Mouse (Mus musculus): ENCODE results near the gene Cttnbp2nl.

Cttnbp2nl gene

DNA sequence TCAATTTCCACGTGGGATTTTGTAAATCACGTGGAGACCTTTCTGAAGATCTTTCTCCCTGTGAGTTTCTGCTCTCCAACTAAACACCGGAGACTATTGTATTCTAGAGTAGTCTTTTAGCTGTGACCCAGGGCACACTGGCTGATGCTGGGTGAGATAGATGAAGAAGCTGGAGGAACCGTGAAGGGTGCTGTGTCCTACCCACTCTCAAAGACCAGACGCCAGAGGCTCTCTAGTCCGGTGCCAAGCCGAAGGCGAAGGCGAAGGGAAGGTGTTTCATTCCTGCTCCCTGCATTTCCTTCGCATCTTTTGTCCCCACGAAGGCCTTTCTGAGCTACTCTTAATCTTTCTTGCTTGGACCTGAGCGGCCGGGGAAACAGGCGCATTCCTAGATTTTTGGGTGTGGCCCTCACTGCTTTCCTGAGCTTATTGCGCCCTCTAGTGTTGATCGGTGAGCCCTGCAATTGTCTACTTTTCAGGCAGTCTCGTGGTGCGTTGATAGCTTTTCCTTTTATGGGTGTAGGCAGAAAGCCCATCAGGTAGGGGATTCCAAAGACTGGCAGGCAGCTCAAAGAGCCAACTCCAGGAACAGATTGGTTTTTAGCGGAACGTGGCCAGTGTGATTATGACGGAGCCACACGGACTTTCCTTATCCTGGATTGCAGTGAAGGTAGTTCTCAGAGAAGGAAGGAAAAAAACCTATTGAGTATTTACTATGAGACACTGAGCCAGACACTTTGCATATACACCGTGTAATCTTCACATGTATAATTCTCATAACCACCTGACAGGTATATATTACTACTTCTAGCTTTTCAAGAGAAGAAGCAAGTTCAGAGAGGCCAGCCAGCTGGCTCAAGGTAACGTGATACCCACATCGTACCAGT lies 5.9 kb upstream of the Cttnbp2nl start:
- DNase-seq (ENCODE audit: low spot score in 2 of 2): peak; percentile 33 to 44

DNA sequence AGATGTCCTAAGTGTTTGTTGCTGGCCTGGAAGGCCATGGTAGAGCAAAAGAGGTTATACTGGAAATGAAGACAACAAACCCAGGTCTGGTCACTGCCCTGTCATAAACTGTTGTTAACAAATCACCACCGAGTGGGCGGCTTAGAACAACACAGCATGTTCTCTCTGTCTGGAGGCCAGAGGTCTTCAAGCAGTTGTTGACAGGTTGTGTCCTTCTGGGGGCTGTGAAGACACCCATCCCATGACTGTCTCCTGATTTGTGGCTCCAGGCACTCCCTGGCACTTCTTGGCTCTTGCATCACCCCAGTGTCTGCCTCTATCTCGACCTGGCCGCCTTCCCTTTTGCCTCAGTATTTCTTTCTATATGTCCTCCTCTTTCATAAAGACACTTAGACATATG lies 2.7 kb upstream of the Cttnbp2nl start:
- DNase-seq (ENCODE audit: low spot score in 2 of 2): no peak

DNA sequence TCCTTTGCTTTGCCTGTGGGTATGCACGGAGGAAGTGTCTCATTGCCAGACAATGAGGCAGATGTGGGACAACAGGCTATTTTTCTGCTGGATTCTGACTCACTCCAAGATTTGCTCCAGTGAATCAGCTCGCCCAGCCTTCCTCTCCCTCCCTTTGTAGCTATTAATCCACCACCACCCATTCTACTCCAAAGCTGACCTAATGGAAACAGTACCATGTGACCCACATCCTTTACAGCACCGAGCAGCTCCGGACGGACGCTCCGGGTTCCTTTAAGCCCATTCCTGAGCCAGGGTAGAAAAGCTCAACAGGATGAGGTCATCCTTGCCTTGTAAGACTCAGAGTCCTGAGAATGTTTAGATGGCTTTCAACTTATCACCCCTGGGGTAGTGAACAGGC lies 2.0 kb upstream of the Cttnbp2nl start:
- no peak for DNase-seq (ENCODE audit: low spot score in 2 of 2)

DNA sequence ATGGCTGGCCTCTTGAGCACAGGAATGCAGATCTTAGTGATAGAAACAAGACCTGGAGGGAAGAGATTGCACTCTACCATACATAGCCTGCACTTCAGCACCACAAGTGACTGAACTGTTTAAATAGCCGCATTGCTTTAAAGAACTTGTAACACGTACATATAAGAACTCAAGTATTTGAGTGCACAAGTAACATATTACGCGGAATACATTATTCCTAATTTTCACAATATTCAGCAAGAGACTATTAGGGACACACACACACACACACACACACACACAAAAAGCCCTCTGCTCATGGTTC lies 704 bp upstream of the Cttnbp2nl start:
- DNase-seq (ENCODE audit: low spot score in 2 of 2): no peak

DNA sequence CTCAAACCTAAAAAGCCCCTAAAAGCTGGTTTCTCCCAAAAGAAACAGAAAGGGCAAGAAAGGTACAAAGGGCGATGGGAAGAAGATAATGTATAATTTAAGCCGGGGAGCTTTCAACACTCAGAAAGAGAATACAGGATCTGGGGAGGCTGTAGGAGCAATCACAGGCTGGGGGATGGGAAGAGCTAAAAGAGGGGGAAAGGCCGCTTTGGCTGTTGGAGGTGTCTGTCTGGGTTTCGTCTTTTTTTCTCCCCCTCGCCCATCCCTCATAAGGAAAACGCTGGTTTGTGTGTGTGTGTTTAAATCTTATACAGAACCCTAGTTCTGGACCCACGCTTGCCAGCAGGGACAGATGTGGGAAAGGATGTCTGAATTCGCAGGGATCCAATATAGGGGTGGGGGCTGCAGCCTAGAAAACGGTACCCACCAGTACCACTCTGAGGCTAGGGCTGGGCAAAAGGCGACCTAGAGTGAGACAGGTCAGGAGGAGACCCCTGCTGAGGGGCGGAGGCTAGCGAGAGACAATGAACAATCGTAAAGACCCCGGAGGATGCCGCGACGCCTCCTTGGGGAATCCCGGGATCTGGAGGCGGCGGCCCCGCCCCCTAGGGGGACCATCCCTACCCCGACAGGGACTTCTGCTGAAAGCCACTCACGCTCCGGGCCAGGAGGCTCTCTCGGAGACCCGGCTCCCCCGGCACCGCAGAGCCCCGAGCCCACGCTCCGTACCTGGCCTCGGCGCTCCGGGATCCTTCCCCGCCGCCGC lies 592 bp downstream of the Cttnbp2nl start:
- DNase-seq (ENCODE audit: low spot score in 2 of 2): peak in 1 of 2 experiments; percentile 11

DNA sequence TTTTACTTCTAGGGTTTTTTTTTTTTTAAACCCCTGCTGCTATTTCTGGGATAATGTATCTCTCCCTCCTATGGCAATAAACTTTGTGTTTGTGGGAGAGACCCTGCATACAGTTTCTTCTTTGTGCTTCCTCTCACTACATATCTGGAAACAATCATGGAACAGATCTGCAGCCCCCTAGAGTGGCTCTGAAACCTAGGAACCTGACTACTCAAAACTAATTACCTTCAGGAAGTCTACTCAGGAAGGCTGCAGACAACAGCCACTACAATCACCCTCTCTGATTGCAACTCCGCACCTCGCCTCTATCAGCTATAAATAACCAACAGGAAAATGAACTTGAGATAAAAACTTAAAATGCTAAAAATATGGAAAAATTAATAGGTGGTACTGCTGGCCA lies 1.8 kb downstream of the Cttnbp2nl start:
- no peak for DNase-seq (ENCODE audit: low spot score in 2 of 2)

DNA sequence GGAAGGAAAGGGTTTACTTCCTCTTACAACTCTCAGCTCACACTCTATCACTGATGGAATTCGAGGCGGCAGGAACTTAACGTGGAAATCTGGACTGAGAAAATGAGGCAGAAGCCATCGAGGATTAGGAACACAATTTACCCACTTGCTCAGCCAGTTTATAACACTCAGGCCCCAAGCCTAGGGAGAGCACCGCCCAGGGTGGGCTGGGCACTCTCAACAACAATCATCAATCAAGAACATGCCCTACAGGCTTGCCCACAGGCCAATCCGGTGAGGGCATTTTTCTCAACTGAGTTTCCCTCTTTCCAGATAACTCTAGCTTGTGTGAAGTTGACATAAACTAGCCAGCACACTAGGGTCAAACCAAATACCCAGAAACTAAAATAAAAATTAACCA lies 3.1 kb downstream of the Cttnbp2nl start:
- no peak for DNase-seq (ENCODE audit: low spot score in 2 of 2)

DNA sequence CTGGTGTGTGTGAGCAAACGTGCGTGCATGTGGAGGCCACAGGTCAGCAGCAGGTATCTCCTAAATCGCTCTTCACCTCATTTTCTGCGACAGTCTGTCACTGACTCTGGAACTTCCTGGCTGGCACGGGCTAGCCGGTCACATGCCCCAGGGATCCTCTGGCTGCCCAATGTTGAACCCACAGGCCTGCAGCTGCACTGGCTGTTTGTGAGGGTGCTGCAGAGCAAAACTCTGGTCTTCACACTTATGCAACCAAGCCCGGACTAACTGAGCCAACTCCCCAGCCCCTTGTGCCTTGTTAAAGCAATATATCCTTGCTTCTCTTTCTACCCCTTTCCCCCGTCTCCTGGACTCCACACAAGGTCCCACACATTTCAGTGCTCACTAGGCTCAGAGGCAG lies 5.3 kb downstream of the Cttnbp2nl start:
- DNase-seq (ENCODE audit: low spot score in 2 of 2): peak; percentile 15

DNA sequence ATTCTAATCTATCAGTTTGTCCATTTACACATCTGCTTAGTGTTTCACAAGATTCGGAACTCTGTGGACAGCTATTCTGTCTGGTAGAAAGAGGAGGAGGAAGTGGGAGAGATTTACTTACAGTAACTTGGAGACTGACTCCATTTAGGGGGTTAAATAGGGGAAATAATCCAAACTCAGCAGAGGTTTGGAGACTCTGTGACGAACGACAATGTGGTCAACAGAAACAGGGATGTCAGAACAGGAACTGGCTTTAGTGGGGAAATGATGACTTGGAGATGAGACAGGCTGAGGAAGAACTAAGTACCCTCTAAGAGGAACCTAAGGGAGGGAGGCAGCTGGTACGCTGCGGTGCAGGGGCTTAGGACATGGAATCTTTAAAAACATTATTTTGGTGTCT lies 6.1 kb downstream of the Cttnbp2nl start:
- DNase-seq (ENCODE audit: low spot score in 2 of 2): peak in 1 of 2 experiments; percentile 20

DNA sequence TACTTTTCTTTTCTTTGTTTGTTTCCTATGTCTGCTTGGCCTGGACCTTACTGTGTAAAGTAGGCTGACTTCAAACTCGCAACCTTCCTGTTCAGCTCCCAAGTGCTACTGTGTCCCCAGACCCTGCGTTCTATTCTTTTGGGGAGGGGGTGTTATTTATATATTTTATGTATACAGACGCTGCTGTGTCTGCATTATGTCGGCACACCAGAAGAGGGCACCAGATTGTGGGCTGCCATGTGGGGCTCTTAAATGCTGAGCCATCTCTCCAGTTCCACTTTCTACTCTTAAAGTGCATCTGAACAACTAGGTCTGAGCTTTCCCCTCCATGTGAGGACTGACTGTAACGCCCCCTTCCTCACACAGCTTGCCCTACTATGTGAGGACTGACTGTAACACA lies 9.2 kb downstream of the Cttnbp2nl start:
- no peak for DNase-seq (ENCODE audit: low spot score in 2 of 2)

DNA sequence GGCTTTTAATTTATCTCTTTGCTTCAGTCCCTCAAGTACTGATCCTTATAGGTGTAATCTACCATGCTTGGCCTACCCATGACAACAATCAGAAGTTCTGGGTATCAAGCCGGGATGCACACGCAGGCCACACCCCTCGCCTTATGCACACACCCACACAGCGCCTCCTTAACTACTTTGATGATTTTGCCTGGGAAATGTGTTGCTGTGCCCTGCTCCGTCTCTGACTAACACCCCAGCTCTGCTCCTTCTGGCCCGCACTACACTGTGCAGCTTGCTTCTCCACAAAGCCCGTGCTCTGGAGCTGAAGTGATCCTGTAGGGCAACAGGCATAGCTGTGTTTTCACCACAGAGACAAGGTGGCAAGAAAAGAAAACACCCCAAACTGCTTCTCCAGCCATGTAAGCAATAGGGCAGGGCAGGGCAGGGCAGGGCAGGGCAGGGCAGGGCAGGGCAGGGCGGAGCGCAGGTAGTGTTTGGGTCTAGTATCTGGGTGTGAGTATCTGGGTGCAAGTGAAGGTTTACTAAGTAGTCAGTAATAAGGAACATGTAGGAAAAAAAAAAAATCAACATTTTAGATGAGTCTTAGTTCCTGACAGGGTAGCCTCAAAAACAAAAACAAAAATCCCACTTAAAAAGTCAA lies 11.8 kb downstream of the Cttnbp2nl start:
- DNase-seq (ENCODE audit: low spot score in 2 of 2): no peak

DNA sequence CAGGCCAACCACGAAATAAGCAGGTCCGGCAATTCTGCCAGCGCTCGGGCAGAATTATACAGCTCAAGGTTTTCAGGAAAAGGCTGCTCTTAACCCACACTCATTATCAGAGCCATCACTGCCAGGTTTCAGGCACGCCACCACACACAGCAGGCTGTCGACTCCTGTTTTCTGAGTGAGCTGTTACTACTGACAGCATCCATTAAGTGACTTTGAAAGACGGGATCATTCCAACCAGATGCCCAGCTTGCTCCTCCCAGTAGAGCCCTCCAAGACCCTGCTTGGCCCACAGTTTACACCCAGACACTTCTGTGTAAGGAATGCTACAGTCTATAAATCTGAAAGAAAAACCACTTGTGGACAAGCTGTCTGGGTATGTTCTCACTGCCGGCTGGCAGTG lies 12.9 kb downstream of the Cttnbp2nl start:
- DNase-seq (ENCODE audit: low spot score in 2 of 2): no peak

DNA sequence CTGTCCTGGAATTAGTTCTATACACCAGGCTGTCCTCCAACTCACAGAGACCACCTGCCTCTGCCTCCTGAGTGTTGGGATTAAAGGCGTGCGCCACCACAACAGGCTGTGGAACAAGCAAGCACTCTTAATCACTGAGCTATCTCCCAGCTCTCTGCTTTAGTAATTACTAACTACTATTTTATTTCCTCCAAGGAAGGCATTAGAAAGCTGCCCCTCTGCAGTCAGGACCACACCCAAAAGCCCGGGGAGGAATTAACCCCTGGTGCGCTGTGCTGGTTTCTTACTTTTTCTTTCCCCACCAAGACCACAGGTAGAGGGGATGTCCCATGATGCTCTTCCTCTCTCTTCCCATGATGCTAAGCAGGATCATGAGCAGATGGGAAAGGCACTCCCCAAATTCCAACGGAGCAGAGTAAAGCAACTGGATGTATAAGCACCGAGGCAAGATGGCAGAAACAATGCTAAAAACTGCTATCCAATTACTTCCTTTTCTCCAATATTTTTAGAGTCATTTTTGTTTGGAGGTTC lies 15.6 kb downstream of the Cttnbp2nl start:
- no peak for DNase-seq (ENCODE audit: low spot score in 2 of 2)

DNA sequence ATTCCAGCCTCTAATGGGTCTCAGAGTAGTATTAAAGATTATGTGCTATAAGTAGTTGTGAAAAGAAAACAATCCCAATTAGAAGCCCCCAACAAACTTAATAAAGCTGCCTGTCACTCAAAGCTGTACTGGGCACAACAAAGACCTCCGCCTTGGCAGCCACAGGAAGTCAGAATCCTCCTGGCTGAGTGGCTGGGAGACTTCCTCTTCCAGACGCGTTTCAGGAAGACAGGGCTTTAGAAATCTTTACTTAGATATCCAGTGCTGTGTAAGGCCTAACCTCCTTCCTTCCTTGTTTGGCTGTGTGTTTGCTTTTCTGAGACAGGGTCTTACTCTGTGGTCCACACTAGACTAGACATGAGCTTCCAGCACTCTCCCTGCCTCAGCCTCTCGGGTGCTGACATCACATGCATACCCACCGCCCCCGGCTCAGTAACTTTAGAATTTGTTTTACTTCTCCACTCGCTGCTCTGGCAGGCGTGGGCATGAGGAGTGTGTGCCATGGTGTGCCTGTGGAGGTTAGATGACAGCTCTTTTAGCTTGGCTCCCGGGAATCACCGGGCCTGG lies 16.6 kb downstream of the Cttnbp2nl start:
- DNase-seq (ENCODE audit: low spot score in 2 of 2): no peak

DNA sequence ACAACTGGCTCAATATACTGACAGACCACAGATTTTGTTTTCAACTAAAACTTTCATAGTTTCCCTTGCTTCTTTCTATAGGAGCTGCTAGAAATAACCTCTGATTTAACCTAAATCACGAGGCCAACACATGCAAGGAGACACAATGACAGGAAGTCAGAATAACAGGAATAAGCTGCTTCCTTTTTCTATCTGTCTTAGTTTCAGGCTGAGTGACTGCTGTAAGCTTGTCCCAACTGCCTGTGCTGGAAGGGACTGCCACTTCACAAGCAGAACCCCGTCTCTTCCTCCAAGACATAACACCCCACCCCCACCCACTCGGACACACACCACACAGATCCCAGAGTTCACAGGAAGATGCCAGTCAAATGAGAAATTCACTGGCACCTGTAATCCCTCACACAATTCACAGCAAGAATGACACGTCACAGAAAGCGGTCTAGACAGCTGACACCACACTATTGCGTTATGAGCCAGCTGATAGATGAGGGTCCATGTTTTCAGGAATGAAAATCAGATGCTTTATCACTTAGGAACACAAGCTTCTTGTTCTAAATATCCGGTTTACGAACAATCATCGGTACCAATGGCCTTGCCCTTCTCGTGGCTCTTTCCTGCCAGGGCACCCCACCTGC lies 29.5 kb downstream of the Cttnbp2nl start:
- DNase-seq (ENCODE audit: low spot score in 2 of 2): no peak

DNA sequence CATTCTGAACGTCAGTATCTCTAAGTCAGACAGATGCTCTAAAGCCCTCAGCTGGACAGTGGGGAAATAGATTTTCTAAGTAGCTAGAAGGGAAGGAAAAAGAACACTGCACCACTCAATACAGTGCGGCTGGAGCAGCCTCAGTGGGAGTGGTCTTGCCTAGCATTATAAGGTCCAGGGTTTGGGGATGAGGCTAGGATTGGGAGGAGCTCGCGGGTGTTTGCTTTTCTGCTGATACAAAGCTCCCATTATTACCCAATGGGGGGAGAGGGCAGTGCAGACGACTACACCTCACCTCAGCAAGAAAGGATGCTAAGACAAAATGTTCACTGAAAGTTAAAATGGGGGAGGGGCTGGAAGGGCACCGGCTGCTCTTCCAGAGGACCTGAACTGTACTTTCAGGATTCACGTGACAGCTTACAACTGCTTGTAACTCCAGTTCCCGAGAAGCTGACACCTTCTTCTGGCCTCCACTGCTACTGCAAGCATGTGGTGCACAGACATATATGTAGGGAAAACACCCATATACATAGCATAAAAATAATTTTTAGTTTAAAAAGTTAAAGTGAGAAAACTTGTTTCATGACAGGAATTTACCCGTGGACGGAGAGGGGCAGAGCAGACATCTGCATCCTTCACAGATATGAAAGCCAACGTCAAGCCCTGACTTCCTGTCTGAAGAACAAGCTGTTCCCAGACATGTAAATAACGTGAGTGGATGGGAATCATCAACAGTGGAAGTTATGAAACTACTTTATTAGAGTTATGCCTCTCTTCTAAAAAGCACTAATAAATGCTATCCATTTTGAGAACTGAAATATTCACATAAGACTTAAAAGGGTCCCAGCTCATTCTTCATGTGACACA lies 32.9 kb downstream of the Cttnbp2nl start:
- DNase-seq (ENCODE audit: low spot score in 2 of 2): no peak

DNA sequence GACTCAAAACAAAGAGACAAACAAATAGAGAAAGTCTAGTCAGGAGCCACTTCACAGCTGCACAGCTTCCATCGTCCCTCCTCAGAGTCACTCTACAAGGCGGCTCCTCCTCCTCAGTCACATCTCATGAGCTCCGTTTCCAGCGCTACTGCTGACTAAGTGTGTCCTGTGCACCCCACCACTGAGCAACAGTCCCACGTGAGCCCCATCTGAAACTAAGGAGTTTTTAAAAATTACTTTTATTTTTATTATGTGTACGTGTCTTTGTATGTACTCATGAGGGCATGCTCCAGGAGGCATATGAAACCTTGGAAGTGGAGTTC lies 34.2 kb downstream of the Cttnbp2nl start:
- DNase-seq (ENCODE audit: low spot score in 2 of 2): no peak

DNA sequence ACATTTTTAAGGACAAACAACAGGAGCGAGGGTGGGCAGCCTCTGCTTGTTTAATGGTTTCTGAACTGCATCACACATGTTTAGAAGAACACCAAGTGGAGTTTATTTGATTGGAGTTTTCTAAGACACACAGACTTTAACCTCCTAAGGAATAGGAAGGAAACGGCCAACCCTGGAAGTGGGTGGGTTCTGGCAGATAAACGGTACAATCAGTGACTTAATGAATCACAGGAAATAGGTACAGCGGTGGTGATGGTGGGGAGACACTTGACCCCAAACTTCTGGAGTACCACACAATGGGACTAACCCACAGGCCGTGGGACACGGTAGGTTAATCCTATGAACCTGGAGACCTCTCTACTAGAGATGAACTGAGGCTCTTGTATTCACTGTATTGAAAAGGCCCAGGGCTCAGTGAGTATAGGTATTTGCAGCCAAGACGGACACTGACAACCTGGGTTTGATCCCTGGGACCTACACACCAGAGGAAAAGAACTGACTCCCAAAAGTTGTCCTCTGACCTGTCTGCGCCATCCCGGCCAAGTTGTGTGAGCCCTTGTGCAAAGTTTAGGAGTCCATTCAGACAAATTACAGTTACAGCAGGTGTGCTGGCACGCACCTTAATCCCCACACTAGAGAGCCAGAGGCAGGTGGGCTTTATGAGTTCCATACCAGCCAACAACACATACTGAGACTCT lies 34.7 kb downstream of the Cttnbp2nl start:
- no peak for DNase-seq (ENCODE audit: low spot score in 2 of 2)

DNA sequence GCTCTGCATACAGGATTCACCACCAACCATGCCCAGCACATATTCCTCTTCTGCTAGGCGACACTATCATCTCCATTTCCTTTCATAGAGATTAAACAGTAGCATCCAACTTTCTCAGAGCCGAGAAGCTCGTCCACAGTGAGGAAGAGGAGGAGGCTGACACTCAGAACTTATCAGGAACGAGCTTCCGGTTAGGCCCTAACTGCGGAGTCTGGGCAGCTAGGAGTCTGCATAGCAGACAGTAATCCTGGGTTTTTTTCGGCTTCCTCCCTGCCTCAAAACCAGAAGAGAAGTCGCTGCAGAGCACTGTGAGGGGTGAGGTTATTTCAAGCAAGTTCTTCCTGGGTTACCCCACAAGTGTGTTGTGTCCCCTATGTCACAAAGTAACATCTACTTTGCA lies 35.6 kb downstream of the Cttnbp2nl start:
- DNase-seq (ENCODE audit: low spot score in 2 of 2): no peak

DNA sequence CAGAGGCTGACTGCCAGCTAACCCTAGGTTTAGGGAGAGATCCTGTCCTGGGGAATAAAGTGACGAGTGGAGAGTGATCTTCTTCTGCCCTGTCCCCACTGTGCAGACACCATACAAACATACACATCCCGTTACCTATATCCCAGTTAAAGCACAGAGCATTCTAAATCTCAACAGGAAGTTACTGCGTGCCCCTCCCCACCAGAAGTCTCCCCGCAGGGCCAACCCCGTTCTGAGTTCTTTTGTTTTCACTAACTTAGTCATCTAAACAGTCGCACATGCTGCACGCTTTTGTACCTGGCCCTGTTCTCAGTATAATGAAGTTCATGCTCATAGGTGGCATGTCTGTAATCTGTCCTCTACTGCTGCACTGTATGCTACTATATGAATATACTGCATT lies 36.7 kb downstream of the Cttnbp2nl start:
- no peak for DNase-seq (ENCODE audit: low spot score in 2 of 2)
